Mouse (Mus musculus) erythroblast, embryonic 14.5 days (primary cell): ENCODE results near the gene AC109138.7.

Experiments
- GATA1 ChIP-seq: IDR thresholded peaks from 2 replicates; pipeline ENCODE4 v1.6.1; 2012; ENCODE audit warnings: low read length, inconsistent platforms, mixed read lengths
- TAL1 ChIP-seq: IDR thresholded peaks from 3 replicates; pipeline ENCODE4 v1.6.1; 2012; ENCODE audit warnings: low read length, inconsistent platforms, mixed read lengths

DNA sequence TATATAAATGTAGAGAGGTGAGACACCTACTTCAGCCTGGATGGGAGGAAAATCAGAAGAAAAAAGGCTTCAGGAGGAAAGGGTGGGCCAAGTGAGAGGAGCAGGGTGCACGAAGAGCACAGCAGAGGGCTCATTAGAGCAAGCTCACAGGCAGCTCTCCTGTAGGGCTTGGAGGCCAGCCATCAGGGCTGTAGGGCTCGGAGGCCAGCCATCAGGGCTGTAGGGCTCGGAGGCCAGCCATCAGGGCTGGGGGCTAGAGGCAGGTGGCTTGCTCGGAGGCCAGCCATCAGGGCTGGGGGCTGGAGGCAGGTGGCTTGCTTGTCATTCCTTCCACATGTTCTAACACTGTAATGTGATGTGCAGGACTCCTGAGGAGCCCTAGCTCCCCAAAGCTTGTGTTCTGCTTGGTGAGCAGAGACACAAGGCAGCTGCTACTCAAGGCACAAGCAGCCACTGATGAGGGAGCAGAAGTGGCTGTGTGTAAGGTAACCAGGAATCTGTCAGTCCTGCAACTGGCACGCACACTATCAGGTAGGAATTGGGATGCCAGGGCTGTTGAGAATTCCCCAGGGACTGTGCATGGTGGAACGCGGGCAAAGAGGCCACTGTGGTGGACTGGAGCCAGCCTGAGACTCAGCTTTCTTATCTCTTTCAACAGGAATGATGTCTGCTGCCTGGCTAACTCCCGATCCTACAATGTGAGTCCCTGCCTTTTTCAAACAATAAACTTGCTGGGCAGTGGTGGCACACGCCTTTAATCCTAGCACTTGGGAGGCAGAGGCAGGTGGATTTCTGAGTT lies 47.3 kb upstream of the AC109138.7 start:
- TF ChIP-seq GATA1 (no peak), TAL1 (no peak)
